Mouse (Mus musculus) cortical plate, adult 2 months (tissue): ENCODE data around the gene Pygm.

ENCODE experiments used
- CTCF ChIP-seq: fragments of 200-500 bp; IDR thresholded peaks from 2 replicates; pipeline ENCODE4 v1.5.1; 2011; ENCODE audit warnings: mild to moderate bottlenecking, control low read depth, low read length; ENCODE audit not compliant: insufficient read depth; ENCODE audit errors: extremely low read depth
- POLR2A ChIP-seq: fragments of 200-500 bp; IDR thresholded peaks from 2 replicates; pipeline ENCODE4 v1.6.1; 2011; ENCODE audit warnings: mild to moderate bottlenecking, low read length, control low read depth; ENCODE audit not compliant: insufficient read depth; ENCODE audit errors: extremely low read depth

- TF ChIP-seq CTCF (no peak), POLR2A (no peak)
Observed at GRCm38 (mm10) chr19:6385821-6386220, 1.6 kb downstream of the Pygm start.
